Mouse (Mus musculus) bone marrow macrophage, adult 2 months (primary cell): ENCODE measurements around the gene Cel. TPM values are rescaled to one million over a fixed set of nuclear protein-coding genes. Genes with fewer than 3 reads are reported as not detected.

ENCODE experiments used
- H3K27ac ChIP-seq: 2 replicates; pipeline ENCODE4 v1.5.1; 2012; ENCODE audit warnings: low read depth, low read length; ENCODE audit not compliant: insufficient read depth
- H3K4me1 ChIP-seq: 2 replicates; pipeline ENCODE4 v1.6.1; 2012; ENCODE audit warnings: low read length; ENCODE audit not compliant: control insufficient read depth, insufficient read depth
- H3K4me3 ChIP-seq: 2 replicates; pipeline ENCODE4 v1.5.1; 2012; ENCODE audit warnings: mild to moderate bottlenecking, low read length, moderate library complexity; ENCODE audit not compliant: insufficient read depth
- CTCF ChIP-seq: IDR thresholded peaks from 2 replicates; pipeline ENCODE4 v1.5.1; 2012; ENCODE audit warnings: low read depth, mild to moderate bottlenecking, low read length, moderate library complexity
- POLR2A ChIP-seq: IDR thresholded peaks from 2 replicates; pipeline ENCODE4 v1.6.1; 2012; ENCODE audit warnings: mild to moderate bottlenecking, low read depth, low read length, borderline replicate concordance
- polyA plus RNA-seq: library from polyadenylated mRNA; stranded (reverse); fragments of >200 nt; gene quantifications from 2 replicates; pipeline ENCODE4 v1.2.4, GENCODE M21; 2012; ENCODE audit not compliant: missing spikeins, insufficient read depth, insufficient read length

Cel gene
- polyA plus RNA-seq, 1 experiment = not detected

DNA sequence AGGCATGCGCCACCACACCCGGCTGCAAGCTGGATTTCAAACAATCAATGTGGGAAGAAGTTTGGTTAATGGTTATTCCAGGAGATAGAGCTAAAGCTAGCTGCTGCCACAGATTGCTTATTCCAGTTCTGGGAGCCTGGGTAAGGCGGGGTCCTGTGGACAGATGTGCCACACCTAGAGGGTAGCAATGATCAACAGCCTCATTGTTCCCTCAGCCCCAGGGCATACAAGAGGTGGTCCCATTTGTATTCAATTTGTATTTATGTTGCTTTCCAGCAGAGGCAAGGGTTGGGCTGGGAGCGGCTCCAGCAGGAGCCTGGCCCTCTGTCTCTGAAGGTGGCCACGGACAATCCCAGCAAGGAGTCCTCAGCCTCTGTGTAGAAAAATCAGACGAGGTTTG, 56.9 kb downstream of the Cel start:
- no peak overlapping the region for H3K27ac ChIP-seq
- no peak overlapping the region for H3K4me3 ChIP-seq
- no peak for TF ChIP-seq POLR2A

GRCm38 (mm10) chr2:28505795-28506194, 57.4 kb downstream of the Cel start, which contains the start of gene Gm10134:
Gene Gm10134, plus strand, starts transcription at chr2:28506095.
- no peak within 1 kb of the TSS for H3K4me3 ChIP-seq
- no peak within 1 kb of the TSS for H3K27ac ChIP-seq
- no peak for TF ChIP-seq POLR2A
- TF ChIP-seq CTCF = no peak
- no peaks in the 10 kb centered on the region for H3K4me1 ChIP-seq

More for the DNA sequence above, 56.9 kb downstream of the Cel start:
- H3K4me1 ChIP-seq = no peaks in the 10 kb centered on the region

Other genes with a start within 250 kb of the Cel start
- 0.40 and 0.60 TPM in 2 replicates for gene Ppp1r26, start 116.6 kb downstream of the Cel start, polyA plus RNA-seq
- gene 1700007K13Rik, start 97.1 kb downstream of the Cel start, polyA plus RNA-seq = not detected in 2 replicates
- 23.7 and 24.9 TPM in 2 replicates for gene Mrps2, start 95.3 kb downstream of the Cel start, polyA plus RNA-seq
- gene Gbgt1, start 66.5 kb downstream of the Cel start, polyA plus RNA-seq = 16.0 and 18.4 TPM in 2 replicates
- 5.1 and 8.2 TPM in 2 replicates for gene Gm10134, start 57.3 kb downstream of the Cel start, polyA plus RNA-seq
- 30.6 and 37.0 TPM in 2 replicates for gene Ralgds, start 50.3 kb downstream of the Cel start, polyA plus RNA-seq
- gene Gtf3c5, start 20.3 kb upstream of the Cel start, polyA plus RNA-seq = 11.3 and 12.9 TPM in 2 replicates
- 0.55 TPM in 1 of 2 replicates, not detected in the other for gene Gfi1b, start 58.6 kb upstream of the Cel start, polyA plus RNA-seq
- 19.0 and 21.4 TPM in 2 replicates for gene Tsc1, start 77.8 kb upstream of the Cel start, polyA plus RNA-seq
- gene Spaca9, start 136.3 kb upstream of the Cel start, polyA plus RNA-seq = 4.8 and 5.9 TPM in 2 replicates
- gene Ak8, start 136.8 kb upstream of the Cel start, polyA plus RNA-seq = 2.5 and 2.6 TPM in 2 replicates